Mouse (Mus musculus) kidney, postnatal 36 days (tissue): ENCODE results near the gene Memo1.
"Not testable (repeated sequence)": the region's sequence is repeated elsewhere in the genome, so short reads cannot be mapped to it uniquely, and the experiment has no call there.

Source experiments
- DNase-seq, 2 experiments: peaks; one replicate each; pipeline ENCODE4 v3.0.0; 2021 to 2022; ENCODE audit warnings: mixed read lengths in 2 of 2

Gene Memo1

GRCm38 (mm10) chr17:74295026-74295970 is at the start of gene Memo1:
Memo1 (minus strand) TSS chr17:74295521.
- DNase-seq, result peak; percentile 86 to 90

- no peak for DNase-seq
These were observed 45.8 kb upstream of the Memo1 start for GRCm38 (mm10) chr17:74341151-74341550.

GRCm38 (mm10) chr17:74338937-74339804 is 43.9 kb upstream of the Memo1 start, which contains the start of gene Spast:
Spast (plus strand) TSS chr17:74338987.
- peak; percentile 73 to 89 for DNase-seq

- peak; percentile 96 to 98 for DNase-seq
These were observed 43.1 kb upstream of the Memo1 start for GRCm38 (mm10) chr17:74338225-74338931.

GRCm38 (mm10) chr17:74331049-74331676 is 35.8 kb upstream of the Memo1 start:
- DNase-seq, result no peak

GRCm38 (mm10) chr17:74328146-74328545 is 32.8 kb upstream of the Memo1 start:
- DNase-seq, result peak; percentile 32 to 80

GRCm38 (mm10) chr17:74327195-74327594 is 31.9 kb upstream of the Memo1 start:
- DNase-seq, result not testable (repeated sequence)

- no peak for DNase-seq
These were observed 28.5 kb upstream of the Memo1 start, which contains the start of gene Dpy30 for GRCm38 (mm10) chr17:74323844-74324243. Dpy30 (minus strand) TSS chr17:74323944.

GRCm38 (mm10) chr17:74322400-74323054 is 27.2 kb upstream of the Memo1 start:
- DNase-seq, result peak in 1 of 2 experiments; percentile 18

GRCm38 (mm10) chr17:74318721-74319120 is 23.4 kb upstream of the Memo1 start:
- DNase-seq, result peak in 1 of 2 experiments; percentile 15

- DNase-seq, result peak; percentile 87 to 91
These were observed 21.1 kb upstream of the Memo1 start for GRCm38 (mm10) chr17:74316309-74316863.

GRCm38 (mm10) chr17:74315445-74316308 is 20.4 kb upstream of the Memo1 start:
- DNase-seq, result no peak

- DNase-seq, result no peak
These were observed 10.7 kb upstream of the Memo1 start for GRCm38 (mm10) chr17:74306021-74306420.

GRCm38 (mm10) chr17:74305616-74306015 is 10.3 kb upstream of the Memo1 start:
- DNase-seq, result no peak

GRCm38 (mm10) chr17:74304060-74304459 is 8.7 kb upstream of the Memo1 start:
- no peak for DNase-seq

GRCm38 (mm10) chr17:74300089-74300488 is 4.8 kb upstream of the Memo1 start:
- DNase-seq, result no peak

GRCm38 (mm10) chr17:74296991-74297390 is 1.7 kb upstream of the Memo1 start:
- DNase-seq, result not testable (repeated sequence)

- DNase-seq, result peak; percentile 29 to 60
These were observed 929 bp upstream of the Memo1 start for GRCm38 (mm10) chr17:74296076-74296823.

- DNase-seq, result peak; percentile 91 to 92
These were observed 795 bp downstream of the Memo1 start for GRCm38 (mm10) chr17:74294426-74295025.
